Mouse (Mus musculus) cerebellum, adult 2 months (tissue): Measurements from ENCODE around the gene Cdk17.

Experiments used
- CTCF ChIP-seq: fragments of 200-500 bp; IDR thresholded peaks from 2 replicates; pipeline ENCODE4 v1.5.1; 2011; ENCODE audit warnings: low read depth, mild to moderate bottlenecking, control low read depth, low read length, moderate library complexity, borderline replicate concordance; ENCODE audit not compliant: insufficient read depth
- POLR2A ChIP-seq: fragments of 200-500 bp; IDR thresholded peaks from 2 replicates; pipeline ENCODE4 v1.6.1; 2011; ENCODE audit warnings: low read length, control low read depth, borderline replicate concordance; ENCODE audit not compliant: insufficient read depth

- no peak for TF ChIP-seq POLR2A
- TF ChIP-seq CTCF = no peak
Measured at GRCm38 (mm10) chr10:93128566-93128965, 32.1 kb upstream of the Cdk17 start.
